Mouse (Mus musculus): ENCODE measurements around the gene Phgdh.

The Phgdh gene

DNA sequence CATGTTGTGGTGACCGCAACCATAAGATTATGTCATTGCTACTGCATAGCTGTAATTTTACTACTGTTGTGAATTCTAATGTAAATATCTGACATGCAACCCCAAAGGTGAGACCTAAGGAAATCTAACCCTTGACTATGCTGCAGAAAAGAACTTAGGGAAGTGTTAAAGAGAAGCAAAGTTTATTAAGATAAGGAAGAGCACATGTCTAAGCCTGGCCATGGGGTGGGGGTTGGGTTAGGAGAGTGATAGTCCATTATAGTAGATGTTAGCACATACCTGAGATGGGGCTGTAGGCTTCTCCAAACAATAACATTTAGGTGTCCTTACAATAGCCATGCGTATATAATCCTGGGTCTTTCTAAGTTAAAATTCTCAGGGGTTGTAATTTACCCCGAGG is 3.4 kb upstream of the Phgdh start:
- DNase-seq = no peak

GRCm38 (mm10) chr3:98340818-98341594 is 1.2 kb upstream of the Phgdh start:
- DNase-seq = no peak

DNA sequence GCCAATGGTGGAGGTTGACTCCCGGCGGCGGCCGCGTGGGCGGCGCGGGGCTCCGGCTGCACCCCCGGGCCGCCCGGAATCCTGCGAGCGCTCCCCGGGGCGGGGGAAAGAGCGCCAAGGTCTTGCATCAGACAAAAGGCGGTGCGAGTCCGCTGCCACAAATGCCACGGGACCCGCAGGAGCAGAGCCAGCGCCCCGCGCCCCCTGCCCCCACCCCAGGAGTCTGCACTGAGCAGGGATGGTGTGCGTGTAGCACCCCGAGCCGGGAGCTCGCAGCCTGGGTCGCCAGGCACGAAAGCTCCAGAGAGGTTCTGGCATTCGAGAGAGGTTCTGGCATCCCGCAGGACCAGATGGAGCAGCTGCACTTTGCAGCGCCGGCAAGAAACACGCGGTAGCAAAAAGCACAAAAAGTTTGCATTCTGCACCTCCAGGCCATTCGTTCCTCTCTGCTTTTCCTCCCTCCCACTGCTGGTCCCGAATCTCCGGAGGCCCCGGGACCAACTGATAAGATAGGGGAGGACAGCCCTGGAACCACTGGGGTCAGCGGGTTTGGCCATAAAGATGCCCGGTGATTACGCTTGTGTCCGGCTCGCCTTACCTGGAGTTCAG is 589 bp downstream of the Phgdh start:
- DNase-seq = peak; percentile 26 to 46

DNA sequence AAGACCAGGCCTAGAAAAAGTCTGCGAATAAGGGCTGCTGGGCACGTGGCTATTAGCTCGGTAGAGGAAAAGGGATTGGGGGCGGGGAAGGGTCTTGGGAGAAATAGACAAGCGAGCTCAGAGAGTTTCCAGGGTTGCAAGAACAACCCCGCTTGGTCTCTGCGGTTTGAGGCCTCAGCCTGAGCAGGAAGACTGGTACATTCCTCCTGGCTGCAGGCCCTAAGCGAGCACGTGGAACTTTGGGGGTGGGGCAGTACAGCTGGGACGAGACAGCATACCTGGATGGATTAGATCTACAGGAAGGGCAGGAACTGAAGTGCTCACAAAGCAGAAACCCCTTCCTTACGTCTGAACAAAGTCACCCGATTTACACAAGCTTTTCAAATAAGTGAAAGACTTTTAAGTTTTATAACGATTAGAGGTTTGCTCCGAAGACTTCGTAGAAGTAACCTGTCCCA is 1.2 kb downstream of the Phgdh start:
- DNase-seq = peak; percentile 75

DNA sequence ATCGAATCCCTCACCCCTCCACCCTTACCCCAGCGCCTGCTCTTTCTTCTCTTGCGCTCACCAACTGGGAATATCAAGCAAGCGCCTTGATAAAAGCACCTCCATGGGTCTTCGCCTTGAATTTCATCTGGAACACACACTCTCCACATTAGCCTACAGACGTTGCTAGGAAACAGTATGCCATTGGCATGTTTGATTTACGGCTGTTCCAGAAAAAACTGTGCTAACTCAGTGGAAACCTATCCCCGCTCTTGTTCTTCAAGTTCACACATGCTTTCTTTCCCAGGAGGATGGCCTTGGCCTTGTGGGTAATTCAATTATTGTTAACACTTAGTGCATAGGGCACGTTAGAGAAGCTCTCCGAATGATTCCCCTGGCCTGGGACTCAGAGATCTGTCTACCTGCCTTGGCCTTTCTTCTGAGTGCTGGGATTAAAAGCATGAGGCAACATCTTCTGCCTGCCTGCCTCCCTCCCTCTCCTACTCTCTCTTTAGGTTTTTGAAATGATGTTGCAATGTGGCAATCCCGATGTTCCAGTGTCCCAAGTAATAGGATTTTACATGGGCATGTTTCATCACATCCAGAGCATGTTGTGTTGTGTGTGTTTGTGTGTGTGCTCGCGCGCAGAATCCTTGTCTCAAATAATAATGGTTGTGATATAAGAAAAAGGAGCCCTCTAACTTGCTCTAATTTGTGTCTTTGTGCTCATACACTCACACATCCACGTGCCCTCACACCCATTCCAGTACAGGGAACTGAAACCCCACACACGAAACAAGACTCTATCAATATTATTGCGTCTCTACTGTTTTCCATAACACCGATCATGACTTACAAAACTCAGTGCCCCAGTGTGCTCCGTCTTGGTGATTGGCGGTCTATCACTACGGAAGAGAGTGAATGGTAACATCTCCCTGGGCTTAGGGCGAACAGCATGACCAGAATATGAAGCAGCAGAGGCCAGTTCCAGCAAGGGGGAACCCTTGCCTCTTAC is 2.8 kb downstream of the Phgdh start:
- no peak for DNase-seq

- DNase-seq = no peak
Measured at GRCm38 (mm10) chr3:98335886-98336285, 3.9 kb downstream of the Phgdh start.

DNA sequence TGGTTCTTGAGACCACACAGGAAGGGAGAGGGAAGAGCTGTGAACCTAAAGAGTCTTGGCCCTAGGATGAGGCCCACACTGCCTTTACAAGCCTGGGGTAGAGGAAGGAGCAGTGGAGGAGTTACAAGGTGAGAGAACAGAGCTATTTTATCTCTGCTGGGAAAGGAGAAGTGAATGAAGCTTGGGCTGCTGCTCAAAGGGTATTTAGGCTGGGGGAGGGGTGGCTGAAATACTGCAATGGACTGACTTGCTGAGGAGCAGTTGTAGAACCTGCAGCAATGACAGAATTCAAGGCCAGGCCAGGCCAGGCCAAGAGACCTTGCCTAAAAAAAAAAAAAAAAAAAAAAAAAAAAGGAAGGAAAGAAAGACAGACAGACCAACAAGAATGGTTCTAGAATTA is 4.5 kb downstream of the Phgdh start:
- no peak for DNase-seq

GRCm38 (mm10) chr3:98334010-98334409 is 5.8 kb downstream of the Phgdh start:
- DNase-seq = no peak

- no peak for DNase-seq
Measured at GRCm38 (mm10) chr3:98324235-98324634, 15.6 kb downstream of the Phgdh start.

DNA sequence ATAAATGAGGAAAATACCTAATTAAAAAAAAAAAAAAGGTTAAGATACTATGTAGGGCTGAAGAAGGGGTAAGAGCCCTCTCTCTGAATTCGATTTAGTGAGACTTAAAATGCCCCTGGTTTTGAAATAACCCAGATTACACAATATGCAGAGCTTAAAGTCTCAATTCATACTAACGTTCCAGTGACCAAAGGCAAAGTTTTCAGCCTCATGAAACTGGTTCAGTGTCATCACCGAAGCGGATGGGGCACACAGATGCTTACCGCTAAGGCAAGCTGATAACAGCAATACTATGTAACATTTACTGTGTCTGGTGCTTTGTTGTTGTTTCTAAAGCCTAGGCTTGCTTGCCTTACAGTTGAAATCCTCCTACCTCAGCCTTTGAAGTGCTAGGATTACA is 17.6 kb downstream of the Phgdh start:
- no peak for DNase-seq

DNA sequence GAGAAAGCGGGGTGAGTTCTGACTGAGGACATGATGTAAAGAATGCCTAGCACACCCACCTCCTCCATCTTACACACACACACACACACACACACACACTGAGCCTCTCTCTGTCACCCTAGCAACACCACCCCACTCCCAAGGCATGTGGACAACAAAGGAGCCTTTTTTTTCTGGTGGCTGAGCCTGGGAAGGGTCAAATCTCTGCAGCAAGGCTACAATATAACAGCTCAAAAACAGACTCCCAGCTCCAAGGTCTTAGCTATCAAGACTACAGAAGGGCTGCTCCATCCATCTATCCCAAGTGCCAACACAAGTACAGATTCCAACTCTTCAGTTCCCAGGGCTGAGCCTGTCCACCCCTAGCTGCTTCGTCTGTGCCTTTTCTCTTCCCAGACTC is 20.6 kb downstream of the Phgdh start:
- no peak for DNase-seq

DNA sequence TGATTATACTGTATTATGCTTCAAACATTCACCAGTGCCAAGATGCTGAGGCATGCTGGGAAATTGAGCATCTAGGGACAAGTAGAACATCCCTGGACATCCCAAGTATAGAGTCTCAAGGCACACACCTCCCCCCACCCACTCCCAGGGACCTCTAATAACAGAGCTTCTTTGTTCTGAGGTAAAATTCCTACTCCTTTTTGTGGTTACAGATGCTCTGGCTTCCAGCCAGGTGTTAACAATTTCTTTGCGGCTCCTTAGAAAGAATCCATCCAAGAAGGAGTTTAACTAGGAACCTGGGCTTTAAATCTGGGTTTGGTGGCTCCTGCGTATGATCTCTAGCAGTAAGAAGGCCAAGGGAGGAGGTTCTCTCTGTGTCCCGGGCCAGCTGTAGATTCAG is 22.6 kb downstream of the Phgdh start:
- DNase-seq = no peak

DNA sequence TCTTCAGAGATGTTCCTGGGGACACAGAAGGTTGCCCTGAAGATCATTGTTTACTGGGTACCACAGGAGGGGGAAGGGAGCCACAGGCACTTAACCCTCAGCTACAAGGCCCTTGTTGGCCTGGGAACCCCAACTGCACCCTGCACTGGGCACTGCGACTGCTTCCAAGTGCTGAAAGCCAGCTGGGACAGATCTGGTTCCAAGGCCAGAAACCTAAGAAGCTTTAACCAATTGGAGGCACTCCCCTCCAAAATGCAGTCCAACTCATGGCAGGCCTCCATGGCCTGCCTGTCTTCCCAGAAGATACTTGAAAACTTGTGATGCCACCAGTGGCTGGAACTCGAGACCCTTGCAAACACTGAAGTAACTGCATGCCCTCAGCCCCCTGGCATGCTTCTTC is 24.6 kb downstream of the Phgdh start:
- no peak for DNase-seq

- no peak for DNase-seq
Measured at GRCm38 (mm10) chr3:98313294-98314155, 26.3 kb downstream of the Phgdh start.

DNA sequence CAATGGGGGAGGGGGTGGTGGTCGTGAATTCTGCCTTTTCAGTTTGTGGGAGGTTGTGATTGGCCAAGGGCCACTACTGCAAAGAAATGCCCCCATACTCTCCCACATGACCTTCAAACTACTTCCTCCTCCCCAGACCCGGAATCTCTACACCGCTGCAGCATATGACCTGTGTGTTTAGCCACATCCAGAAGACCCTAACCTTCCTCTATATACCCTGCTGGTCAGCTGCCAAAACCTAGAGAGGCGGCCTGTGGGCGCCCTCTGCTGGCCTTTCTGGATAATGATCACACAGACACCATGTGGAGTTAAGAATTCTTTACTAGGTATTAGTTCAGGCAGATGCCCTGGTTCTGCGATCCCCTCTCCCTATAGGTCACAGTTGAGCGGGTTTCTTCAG is 26.9 kb downstream of the Phgdh start:
- DNase-seq = peak; percentile 27 to 33

GRCm38 (mm10) chr3:98310456-98310855 is 29.3 kb downstream of the Phgdh start:
- no peak for DNase-seq

GRCm38 (mm10) chr3:98308606-98309005 is 31.2 kb downstream of the Phgdh start:
- DNase-seq = no peak

GRCm38 (mm10) chr3:98301761-98302160 is 38.0 kb downstream of the Phgdh start:
- DNase-seq = no peak

DNA sequence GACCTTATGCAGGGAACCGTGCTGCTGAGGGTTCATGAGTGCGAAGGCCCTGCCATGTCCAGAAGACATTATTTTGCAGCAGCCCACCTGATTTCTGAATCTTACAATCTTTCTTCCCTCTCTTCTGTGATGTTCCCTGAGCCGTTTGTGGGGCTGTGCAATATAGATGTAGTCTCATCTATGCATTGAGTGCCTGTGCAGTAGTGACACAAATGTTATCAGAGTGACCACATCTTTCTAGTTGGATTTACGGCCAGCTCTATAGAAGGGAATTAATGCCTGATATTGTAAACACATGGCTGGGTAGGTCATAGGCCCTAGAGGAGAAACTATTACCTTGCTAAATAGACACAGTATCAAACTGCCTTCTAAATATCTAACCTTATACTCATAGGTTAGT is 39.5 kb downstream of the Phgdh start:
- DNase-seq = no peak

DNA sequence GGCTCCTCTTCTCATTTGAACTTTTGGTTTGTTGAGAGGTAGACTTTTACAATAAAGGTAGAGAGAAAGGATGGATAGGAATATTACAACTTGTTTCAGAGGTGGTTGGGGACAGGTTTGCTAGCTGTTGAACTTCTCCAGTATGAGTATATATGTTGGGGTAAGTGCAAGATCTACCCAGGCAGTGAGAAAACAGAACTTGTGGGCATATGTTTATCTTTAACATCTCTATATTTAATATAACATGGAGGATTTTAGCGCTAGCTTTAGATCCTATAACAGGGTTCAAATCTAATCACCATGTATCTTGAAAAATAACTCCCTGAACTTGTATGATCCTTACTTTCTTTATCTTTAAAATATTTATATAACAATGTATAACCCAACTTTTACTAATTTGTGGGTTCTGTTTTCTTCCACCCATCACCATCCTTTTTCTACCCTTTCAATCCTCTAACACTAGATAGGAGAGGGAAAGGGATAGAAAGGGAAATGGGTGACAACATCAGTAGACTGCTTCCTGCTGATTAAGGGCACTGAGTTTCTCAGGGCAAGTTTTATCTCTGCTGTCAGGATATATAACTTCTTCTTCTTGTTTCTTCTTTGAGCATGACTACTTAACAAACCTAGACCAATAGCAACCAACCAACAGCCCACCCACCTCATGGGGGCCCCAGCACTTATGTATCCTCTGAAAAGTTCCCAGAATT is 40.2 kb downstream of the Phgdh start:
- no peak for DNase-seq

DNA sequence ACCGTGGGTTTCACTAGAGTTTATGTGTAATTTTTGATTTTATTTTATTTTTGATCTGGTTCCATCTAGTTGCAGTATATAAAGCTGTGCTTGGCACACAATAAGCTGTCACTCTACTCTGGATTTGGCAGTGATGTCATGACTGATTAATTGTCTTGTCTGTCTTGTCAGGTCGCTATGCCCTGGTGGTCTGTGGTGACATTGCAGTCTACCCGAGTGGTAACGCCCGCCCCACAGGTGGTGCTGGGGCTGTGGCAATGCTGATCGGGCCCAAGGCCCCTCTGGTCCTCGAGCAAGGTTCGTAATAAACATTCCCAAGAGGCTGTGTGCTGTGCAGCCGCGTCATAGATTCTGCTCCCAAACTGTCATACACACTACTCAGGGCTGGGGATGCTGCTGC is 43.8 kb downstream of the Phgdh start:
- DNase-seq = no peak

- DNase-seq = no peak
Measured at GRCm38 (mm10) chr3:98291044-98291443, 48.7 kb downstream of the Phgdh start.

Data from lung, adult 18-20 months (tissue).